Mouse (Mus musculus): ENCODE measurements around the gene Tmem43. TPM values are rescaled to one million over a fixed set of nuclear protein-coding genes. Genes with fewer than 3 reads are reported as not detected.

Gene Tmem43
- polyA plus RNA-seq (2017; shearing (Covaris generic)): 84.8 TPM

GRCm38 (mm10) chr6:91472868-91473804, at the start of gene Tmem43, which contains the start of gene Chchd4:
Gene Tmem43 (plus strand): TSS chr6:91473703.
Gene Chchd4 (minus strand): TSS chr6:91473546.

GRCm38 (mm10) chr6:91515545-91516449, 42.3 kb downstream of the Tmem43 start, which contains the start of the genes Xpc and Lsm3:
Gene Xpc (minus strand): TSS chr6:91515888.
Gene Lsm3 (plus strand): TSS chr6:91515928.

Other genes with a start within 250 kb of the Tmem43 start
- not detected for gene Wnt7a, start 62.3 kb upstream of the Tmem43 start, polyA plus RNA-seq (2017; shearing (Covaris generic))
- 18.5 TPM for gene Chchd4, start 157 bp upstream of the Tmem43 start, polyA plus RNA-seq (2017; shearing (Covaris generic))
- 37.9 TPM for gene Xpc, start 42.2 kb downstream of the Tmem43 start, polyA plus RNA-seq (2017; shearing (Covaris generic))
- 151 TPM for gene Lsm3, start 42.2 kb downstream of the Tmem43 start, polyA plus RNA-seq (2017; shearing (Covaris generic))
- 24.6 TPM for gene Slc6a6, start 210.3 kb downstream of the Tmem43 start, polyA plus RNA-seq (2017; shearing (Covaris generic))